Mouse (Mus musculus): ENCODE measurements around the gene Ptcra.
"Not testable (repeated sequence)": the region's sequence is repeated elsewhere in the genome, so short reads cannot be mapped to it uniquely, and the experiment has no call there.

The Ptcra gene

GRCm38 (mm10) chr17:46771616-46772015 is 8.1 kb upstream of the Ptcra start:
- no peak for DNase-seq (ENCODE audit: low spot score)

DNA sequence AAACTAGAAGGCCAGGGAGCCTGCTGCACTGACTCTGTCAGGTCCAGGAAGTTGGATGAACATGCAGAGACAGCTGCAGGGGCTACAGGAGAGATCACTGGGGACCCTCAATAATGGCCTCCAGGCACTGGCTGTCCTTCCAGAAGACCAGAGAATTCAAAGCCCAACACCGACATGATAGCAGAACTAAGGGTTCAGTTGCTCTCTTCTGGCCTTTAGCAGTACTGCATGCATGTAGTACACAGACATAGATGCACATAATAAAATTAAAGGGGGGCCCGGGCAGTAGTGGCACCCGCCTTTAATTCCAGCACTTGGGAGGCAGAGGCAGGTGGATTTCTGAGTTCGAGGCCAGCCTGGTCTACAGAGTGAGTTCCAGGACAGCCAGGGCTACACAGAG is 7.5 kb upstream of the Ptcra start:
- no peak for DNase-seq (ENCODE audit: low spot score)

DNA sequence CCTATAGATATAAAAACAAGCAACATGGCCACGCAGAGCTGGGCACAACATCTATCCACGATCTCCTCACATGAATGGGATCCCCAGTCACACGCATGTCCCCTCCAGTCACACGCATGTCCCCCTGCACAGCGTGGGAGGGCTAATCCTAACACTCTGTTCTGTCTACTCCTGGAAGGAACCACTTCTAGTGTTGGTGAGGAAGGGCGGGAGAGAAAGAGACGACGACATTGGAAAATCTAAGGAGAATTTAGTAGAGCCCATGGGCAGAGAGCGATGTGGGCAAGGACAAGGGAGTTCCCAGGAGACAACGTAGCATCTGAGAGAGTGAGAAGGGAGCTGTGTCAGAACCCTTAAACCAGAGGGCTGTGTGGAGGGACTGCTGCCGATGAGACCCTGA is 7.0 kb upstream of the Ptcra start:
- no peak for DNase-seq (ENCODE audit: low spot score)

- no peak for DNase-seq (ENCODE audit: low spot score)
Measured at GRCm38 (mm10) chr17:46767868-46768267, 4.4 kb upstream of the Ptcra start.

DNA sequence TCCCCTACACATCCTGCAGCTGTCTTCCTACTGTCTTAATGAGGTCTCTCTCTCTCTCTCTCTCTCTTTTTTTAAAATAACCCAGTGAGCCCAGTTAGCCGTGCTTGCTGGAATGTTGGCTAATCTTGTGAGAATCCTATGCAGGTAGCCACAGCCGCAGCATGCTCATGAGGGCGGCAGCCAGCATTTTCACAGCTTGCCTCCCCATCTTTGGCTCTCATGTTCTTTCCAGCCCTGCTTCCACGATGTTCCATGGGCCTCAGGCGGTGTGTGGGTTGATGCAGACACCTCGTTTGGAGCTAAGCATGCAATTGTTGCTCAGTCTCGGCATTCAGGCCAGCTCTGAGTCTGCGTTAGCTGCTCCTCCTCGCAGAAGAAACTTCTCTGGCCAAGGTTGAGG is 1.4 kb upstream of the Ptcra start:
- DNase-seq (ENCODE audit: low spot score) = not testable (repeated sequence)

DNA sequence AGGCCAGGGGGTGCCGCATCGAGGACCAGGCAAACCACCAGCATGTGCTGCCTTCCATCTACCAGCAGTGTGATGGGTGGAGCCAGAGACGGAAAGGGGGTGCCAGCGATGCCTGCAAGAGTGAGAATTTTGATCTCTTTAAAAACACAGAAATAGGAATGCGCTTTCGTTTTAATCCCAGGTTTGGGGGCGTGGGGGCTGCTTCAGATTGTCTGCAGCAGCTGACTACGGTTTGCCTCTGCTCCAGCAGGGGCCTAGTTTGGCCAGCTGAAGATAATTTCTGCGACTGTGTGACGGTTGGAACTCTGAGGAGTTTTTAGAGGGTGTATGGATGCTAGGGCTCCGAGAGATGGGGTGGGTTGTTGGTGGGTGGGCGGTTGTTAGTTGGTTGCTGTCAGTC is 4.8 kb downstream of the Ptcra start:
- no peak for DNase-seq (ENCODE audit: low spot score)

DNA sequence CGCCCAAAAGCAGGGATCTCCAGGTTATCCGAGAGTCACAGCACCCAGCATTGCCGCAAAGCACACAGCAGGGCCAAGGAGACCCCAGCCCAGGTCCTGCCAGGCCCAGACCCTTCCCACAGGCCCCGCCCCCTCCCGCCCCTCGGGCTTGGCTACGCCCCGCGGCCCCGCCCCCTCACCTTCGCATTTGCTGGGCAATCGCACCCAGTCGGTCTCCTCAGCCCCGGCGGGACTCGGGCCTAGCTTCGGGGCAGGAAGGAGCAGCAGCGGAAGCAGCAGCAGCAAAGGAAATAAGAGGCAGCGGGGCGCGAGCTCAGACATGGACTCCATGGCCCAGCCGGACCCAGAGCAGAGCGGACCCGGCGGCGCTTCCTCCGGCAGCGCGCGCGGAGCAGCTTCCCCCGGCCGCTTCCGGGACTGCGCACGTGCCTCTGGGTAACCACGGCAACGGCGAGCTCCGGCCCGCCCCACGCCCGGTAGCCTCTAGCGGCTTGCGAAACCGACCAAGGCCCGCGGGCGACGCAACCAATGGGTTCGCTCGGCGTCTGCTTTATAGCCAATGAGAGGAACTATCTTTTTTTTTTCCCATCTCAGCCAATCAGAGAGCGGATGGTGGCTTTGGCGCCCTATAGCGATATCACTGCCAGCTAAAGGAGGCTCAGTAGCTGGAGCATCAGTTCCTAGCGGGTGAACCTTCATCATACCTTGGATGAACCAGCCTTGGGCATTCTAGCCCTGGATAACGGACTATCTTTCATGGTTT is 11.5 kb downstream of the Ptcra start, which contains the start of gene Cnpy3:
Gene Cnpy3 (minus strand): TSS at position 421 of the 763 bp plus-strand sequence.
- DNase-seq (ENCODE audit: low spot score) = peak; percentile 94

DNA sequence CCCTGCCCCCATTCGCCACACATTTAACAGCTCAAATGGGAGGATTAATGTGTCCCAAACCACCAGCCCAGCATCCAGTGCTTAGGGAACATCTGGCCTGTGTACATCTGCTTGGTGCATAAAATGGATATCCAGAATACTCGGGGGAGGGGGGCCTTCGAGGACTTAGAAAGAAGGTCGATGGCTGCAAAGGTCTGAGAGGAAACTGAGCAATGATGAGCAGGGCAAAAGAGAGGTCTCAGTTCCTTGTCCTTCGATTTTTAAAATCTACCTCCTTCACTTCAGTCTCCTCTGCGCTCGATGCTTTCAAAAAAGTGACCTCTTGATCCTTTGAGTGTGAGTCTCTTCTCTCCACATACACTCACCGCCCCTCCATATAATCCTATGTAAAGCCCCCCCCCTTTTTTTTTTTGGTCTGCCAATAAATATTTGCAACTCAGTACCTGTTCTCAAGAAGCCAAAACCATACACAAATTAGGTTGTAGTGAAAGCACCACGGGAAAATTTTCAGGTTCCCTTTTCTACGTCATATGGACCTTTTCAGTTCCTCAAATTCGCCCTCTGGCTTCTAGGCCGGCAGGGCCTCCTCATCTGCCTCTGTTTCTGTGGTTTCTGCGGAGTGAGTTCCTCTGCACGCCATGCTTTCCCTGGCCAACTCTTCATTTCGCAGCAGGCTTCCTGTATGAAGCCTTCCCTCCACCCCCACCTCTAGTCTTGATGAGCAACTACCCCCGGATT is 12.3 kb downstream of the Ptcra start:
- DNase-seq (ENCODE audit: low spot score) = no peak

DNA sequence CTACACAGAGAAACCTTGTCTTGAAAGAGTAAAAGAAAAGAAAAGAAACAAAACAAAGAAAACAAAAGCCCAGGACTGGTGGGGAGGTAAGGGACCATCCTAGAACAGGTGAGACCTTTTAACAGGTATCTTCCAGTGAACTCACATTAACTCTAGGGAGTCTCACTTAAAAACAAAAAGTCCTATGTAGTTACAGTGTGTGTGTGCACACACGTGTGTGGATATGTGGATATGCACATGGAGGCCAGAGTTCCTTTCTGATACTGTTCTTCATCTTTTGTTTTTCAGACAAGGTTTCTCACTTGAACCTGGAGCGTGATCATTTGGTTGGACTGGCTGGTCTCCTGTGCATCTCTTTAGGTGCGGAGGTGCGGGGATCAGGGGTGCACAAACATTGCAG is 12.9 kb downstream of the Ptcra start:
- no peak for DNase-seq (ENCODE audit: low spot score)

GRCm38 (mm10) chr17:46749282-46749681 is 14.2 kb downstream of the Ptcra start:
- no peak for DNase-seq (ENCODE audit: low spot score)

- no peak for DNase-seq (ENCODE audit: low spot score)
Measured at GRCm38 (mm10) chr17:46747806-46748205, 15.7 kb downstream of the Ptcra start.

DNA sequence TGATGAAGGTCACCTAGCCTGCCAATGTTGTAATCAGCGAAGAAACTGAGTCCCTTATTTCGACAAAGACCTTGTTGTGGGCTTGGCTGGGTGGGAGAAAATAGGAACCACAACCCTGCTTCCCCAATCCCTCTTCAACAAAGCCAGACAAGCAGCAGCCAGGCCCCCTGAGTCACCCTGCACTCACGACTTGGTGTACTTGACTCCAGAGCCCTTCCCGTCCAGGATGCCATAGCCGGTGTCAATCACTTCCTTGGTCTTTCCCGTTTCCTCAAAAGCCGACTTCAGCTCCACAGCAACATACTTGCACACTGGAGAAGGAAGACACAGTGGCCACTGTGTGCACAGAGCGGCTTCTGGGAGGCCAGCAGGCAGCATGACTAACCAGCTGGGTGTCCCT is 16.3 kb downstream of the Ptcra start:
- DNase-seq (ENCODE audit: low spot score) = no peak

DNA sequence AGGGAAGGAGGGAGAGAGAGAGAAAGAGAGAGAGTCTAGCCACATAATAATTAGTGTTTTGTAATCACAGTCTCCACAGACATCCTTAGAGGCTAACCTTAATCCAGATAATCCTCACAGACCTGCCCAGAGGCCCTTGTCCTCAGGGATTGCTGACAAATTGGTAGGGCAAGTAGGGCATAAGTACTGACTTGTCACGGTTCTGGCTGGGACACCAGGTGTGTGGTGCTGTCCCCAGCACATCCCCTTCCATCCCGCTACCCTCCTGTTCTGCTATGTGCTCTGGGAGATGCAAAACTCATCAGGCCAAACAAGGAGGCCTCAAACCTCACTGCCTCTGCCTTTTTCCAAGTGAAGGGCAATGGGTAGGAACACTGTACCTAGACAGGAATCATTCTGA is 18.0 kb downstream of the Ptcra start:
- no peak for DNase-seq (ENCODE audit: low spot score)

DNA sequence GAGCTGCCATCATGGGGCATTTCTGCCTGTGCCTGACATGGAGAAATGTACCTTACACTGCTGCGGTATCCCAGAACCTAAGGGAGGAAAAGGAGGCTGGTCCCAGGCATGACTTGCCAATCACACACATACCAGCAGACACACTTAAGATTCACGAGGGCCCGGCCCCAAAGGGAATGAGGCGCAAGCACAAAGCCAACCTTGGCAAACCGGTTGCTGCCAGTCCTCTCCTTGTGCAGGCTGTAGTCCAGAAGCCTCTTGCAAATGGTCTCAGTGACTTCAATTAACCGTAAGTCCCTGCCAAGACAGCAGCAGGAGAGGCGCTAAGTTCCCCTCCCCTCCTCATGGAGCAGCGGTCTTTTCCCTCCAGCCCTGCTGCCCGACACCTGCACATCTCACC is 20.5 kb downstream of the Ptcra start:
- no peak for DNase-seq (ENCODE audit: low spot score)

DNA sequence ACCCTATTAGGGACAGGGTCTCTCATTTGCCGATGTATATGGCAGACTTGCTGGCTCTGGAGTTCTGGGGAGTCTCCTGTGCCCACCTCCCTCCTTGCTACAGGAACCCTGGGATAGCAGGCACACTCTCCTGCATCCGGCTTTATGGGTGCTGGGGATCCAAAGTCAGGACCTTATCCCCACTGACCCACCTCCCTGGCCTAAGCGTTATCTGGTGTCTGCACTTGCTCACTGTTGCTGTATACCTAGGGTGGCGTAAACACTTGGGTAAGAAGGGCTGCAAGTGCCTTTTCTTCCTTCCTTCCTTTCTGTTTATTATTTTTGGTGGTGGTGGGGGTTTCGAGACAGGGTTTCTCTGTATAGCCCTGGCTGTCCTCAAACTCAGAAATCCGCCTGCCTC is 22.2 kb downstream of the Ptcra start:
- no peak for DNase-seq (ENCODE audit: low spot score)

- DNase-seq (ENCODE audit: low spot score) = peak; percentile 51
Measured at GRCm38 (mm10) chr17:46736160-46736559, 27.4 kb downstream of the Ptcra start.

DNA sequence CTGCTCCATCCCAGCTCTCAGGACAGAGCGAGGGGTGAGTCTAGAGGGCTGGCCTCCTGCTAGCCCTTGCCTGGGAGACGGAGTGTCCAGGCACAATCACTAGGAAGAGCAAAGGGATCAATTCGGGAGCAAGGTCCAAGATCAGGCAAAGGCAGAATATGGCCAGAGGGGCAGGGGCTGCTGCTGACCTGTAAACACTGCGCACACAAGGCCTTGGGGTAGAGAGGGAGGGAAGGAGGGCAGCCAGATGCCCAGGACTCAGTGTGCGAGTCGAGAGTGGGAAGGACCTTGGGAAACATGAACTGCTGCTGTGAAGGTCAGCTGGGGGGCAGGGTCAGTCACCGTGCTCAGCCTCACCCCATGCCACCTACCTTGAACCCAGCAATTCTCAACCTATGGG is 28.2 kb downstream of the Ptcra start:
- DNase-seq (ENCODE audit: low spot score) = no peak

- no peak for DNase-seq (ENCODE audit: low spot score)
Measured at GRCm38 (mm10) chr17:46734055-46734454, 29.5 kb downstream of the Ptcra start.

DNA sequence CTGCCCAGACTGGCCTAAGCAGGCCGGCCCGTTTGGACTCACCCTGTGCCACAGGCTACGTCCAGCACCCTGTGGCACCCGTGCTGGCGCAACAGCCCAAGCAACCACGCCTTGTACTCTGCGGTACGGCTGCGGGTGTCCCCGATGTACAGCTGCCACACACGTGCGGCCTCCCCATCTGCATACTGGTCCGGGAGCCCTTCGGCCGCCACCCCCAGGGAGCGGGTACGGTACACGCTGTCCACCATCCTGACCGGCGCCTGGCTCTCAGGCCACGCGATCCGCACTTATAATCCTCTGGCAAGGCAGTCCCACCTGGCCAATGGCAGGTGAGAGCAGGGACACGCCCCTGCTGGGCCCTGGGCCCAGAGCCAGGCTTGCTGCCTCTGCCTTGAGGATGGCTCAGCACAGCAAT is 34.6 kb downstream of the Ptcra start, which contains the start of gene Gnmt:
Gene Gnmt (minus strand): TSS at position 265 of the 415 bp plus-strand sequence.
- no peak for DNase-seq (ENCODE audit: low spot score)

DNA sequence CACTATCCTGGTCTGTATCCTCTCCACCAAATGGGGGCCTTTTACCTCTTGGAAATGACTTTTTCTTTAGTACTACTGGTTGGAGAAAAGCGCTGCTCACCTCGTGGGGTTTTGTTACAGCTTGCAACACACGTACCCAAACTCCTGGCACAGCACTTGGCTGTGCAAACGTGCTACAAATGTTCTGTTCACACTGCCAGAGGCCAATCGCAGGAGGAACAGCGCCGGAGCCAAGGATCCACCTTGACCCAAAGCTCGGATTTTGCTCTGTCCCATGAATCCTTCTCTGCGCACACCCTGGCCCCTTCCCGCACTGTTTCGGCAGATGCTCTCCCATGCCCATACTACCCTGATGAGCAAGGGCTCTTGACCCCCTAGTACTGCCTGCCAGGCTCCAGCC is 35.0 kb downstream of the Ptcra start:
- no peak for DNase-seq (ENCODE audit: low spot score)

- DNase-seq (ENCODE audit: low spot score) = no peak
Measured at GRCm38 (mm10) chr17:46728021-46728420, 35.5 kb downstream of the Ptcra start.

DNA sequence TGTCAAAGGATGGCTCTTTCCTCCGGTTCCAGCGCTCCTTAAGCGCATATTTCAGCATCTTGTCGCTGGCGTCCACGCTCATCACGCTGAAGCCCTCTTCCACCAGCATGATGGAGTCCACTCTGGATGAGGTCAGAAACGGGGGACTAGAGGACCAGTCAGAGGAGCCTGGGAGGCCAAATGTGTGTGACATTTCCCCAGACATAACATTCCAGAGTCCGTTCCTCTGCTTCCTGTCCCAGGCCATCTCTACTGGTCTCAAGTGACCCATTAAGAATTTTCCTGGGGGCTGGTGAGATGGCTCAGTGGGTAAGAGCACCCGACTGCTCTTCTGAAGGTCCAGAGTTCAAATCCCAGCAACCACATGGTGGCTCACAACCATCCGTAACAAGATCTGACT is 36.2 kb downstream of the Ptcra start:
- no peak for DNase-seq (ENCODE audit: low spot score)

Measured in c-Kit-positive CD71-positive TER-119-positive erythroid progenitor cells, embryonic 14.5 days (primary cell).